Mouse (Mus musculus) 3T3-L1 (cell line): ENCODE data around the gene Rapgef2.
"Not testable (repeated sequence)": the region's sequence is repeated elsewhere in the genome, so short reads cannot be mapped to it uniquely, and the experiment has no call there.

Source experiments
- DNase-seq: peaks from one replicate; pipeline ENCODE4 v3.0.0-alpha.2; 2015; ENCODE audit warnings: low read depth, low spot score

The Rapgef2 gene

GRCm38 (mm10) chr3:79203178-79203577 lies 83.1 kb downstream of the Rapgef2 start:
- DNase-seq: peak; percentile 37

GRCm38 (mm10) chr3:79202275-79203153 lies 83.8 kb downstream of the Rapgef2 start:
- DNase-seq: peak; percentile 86

GRCm38 (mm10) chr3:79196708-79197437 lies 89.4 kb downstream of the Rapgef2 start:
- peak; percentile 89 for DNase-seq

- DNase-seq: no peak
These were observed 91.0 kb downstream of the Rapgef2 start for GRCm38 (mm10) chr3:79195280-79195679.

- DNase-seq: no peak
These were observed 92.1 kb downstream of the Rapgef2 start for GRCm38 (mm10) chr3:79194111-79194793.

- peak; percentile 93 for DNase-seq
These were observed 93.3 kb downstream of the Rapgef2 start for GRCm38 (mm10) chr3:79193001-79193400.

GRCm38 (mm10) chr3:79191981-79192380 lies 94.3 kb downstream of the Rapgef2 start:
- no peak for DNase-seq

GRCm38 (mm10) chr3:79191471-79191870 lies 94.8 kb downstream of the Rapgef2 start:
- DNase-seq: no peak

- no peak for DNase-seq
These were observed 95.9 kb downstream of the Rapgef2 start for GRCm38 (mm10) chr3:79190377-79190776.

- no peak for DNase-seq
These were observed 98.4 kb downstream of the Rapgef2 start for GRCm38 (mm10) chr3:79187912-79188311.

- peak; percentile 64 for DNase-seq
These were observed 104.0 kb downstream of the Rapgef2 start for GRCm38 (mm10) chr3:79182290-79182689.

- DNase-seq: peak; percentile 94
These were observed 104.9 kb downstream of the Rapgef2 start for GRCm38 (mm10) chr3:79181248-79181991.

GRCm38 (mm10) chr3:79180086-79180485 lies 106.2 kb downstream of the Rapgef2 start:
- DNase-seq: peak; percentile 60

- DNase-seq: no peak
These were observed 106.7 kb downstream of the Rapgef2 start for GRCm38 (mm10) chr3:79179499-79180053.

GRCm38 (mm10) chr3:79178708-79179107 lies 107.6 kb downstream of the Rapgef2 start:
- DNase-seq: peak; percentile 51

GRCm38 (mm10) chr3:79178070-79178469 lies 108.2 kb downstream of the Rapgef2 start:
- DNase-seq: no peak

GRCm38 (mm10) chr3:79177136-79177870 lies 109.0 kb downstream of the Rapgef2 start:
- DNase-seq: no peak

- DNase-seq: no peak
These were observed 112.1 kb downstream of the Rapgef2 start for GRCm38 (mm10) chr3:79174168-79174567.

GRCm38 (mm10) chr3:79173291-79173690 lies 113.0 kb downstream of the Rapgef2 start:
- DNase-seq: no peak

GRCm38 (mm10) chr3:79171146-79171545 lies 115.2 kb downstream of the Rapgef2 start:
- not testable (repeated sequence) for DNase-seq
